In genomic region chr13:46776636-46777305, GRCm38 (mm10) we compare ENCODE assay signal across 11 mouse cellular contexts. TPM values are rescaled to one million over a fixed set of nuclear protein-coding genes. Genes with fewer than 3 reads are reported as not detected.
DNase-seq lines count a peak whose midpoint lies in the region; ATAC-seq and TF ChIP-seq lines count a peak whose summit lies in the region.
"Had no signal": no experiment of that assay in that cellular context is flagged by ENCODE, and none has a peak within 500 bp of the region (broad histone marks: within the 10 kb centered on the region; RNA-seq: fewer than 3 reads in every experiment).

No protein-coding gene starts in this region.

- no peaks in the 10 kb centered on the region for H3K9me3 ChIP-seq in megakaryocyte, embryonic 14.5 days
- H3K9me3 ChIP-seq in stomach, postnatal 0 days (ENCODE audit: control insufficient read depth, low read length) = no peaks in the 10 kb centered on the region

- peak; percentile 83 for DNase-seq in gastrocnemius, adult 18-20 months (ENCODE audit: low spot score)
- DNase-seq in gastrocnemius, postnatal 4 days (ENCODE audit: low spot score in 2 of 2) = no peak
- peak; percentile 69 for DNase-seq in kidney, postnatal 10 days
- DNase-seq in stomach, postnatal 0 days (ENCODE audit: low spot score) = peak; percentile 25
- DNase-seq in ovary, adult 18-20 months (ENCODE audit: low spot score) = no peak
- no peak for DNase-seq in spleen, adult 12 weeks (ENCODE audit: low spot score)

- peaks cover 52% of the 10 kb centered on the region for H3K4me1 ChIP-seq in megakaryocyte, embryonic 14.5 days
- H3K4me1 ChIP-seq in stomach, postnatal 0 days (replicated peaks; ENCODE audit: control insufficient read depth, insufficient read depth) = no peaks in the 10 kb centered on the region

- no peak for ATAC-seq in megakaryocyte, adult 5-6 weeks (ENCODE audit: poor library complexity, severe bottlenecking)
- ATAC-seq in stomach, postnatal 0 days (ENCODE audit: low FRiP score, low TSS enrichment) = peak; percentile 8; the same call in 1 of the 2 replicates
- ATAC-seq: hindbrain, embryonic 16.5 days had no signal

- H3K4me3 ChIP-seq in megakaryocyte, embryonic 14.5 days (replicated peaks) = peak overlapping the region; percentile 25
- no peak overlapping the region for H3K4me3 ChIP-seq in stomach, postnatal 0 days (ENCODE audit: low read depth, low read length)
- H3K4me3 ChIP-seq: heart, embryonic 12.5 days had no signal

- no peak for TF ChIP-seq EP300 in stomach, postnatal 0 days (optimal IDR thresholded peaks at IDR 0.05)

- H3K27ac ChIP-seq in stomach, postnatal 0 days (replicated peaks) = no peak overlapping the region
- H3K27ac ChIP-seq: macrophage had no signal

- H3K36me3 ChIP-seq in megakaryocyte, embryonic 14.5 days (replicated peaks; ENCODE audit: low read length) = peaks cover 72% of the 10 kb centered on the region
- H3K36me3 ChIP-seq in stomach, postnatal 0 days (ENCODE audit: control insufficient read depth, insufficient read depth, low read length) = peaks cover 9% of the 10 kb centered on the region

- no peaks in the 10 kb centered on the region for H3K27me3 ChIP-seq in megakaryocyte, embryonic 14.5 days (replicated peaks)
- no peaks in the 10 kb centered on the region for H3K27me3 ChIP-seq in stomach, postnatal 0 days (ENCODE audit: control insufficient read depth, insufficient read depth, low read length)
- H3K27me3 ChIP-seq: heart, embryonic 12.5 days had no signal

- WGBS in stomach, postnatal 0 days = 49% methylated on average over 14 of the region's 14 CpGs

- TF ChIP-seq CTCF in stomach, postnatal 0 days (IDR thresholded peaks at IDR 0.05; ENCODE audit: low read depth) = no peak

- H3K4me2 ChIP-seq in stomach, postnatal 0 days (replicated peaks; ENCODE audit: low read depth) = no peak overlapping the region
- H3K4me2 ChIP-seq: heart, embryonic 12.5 days had no signal

- H3K9ac ChIP-seq in stomach, postnatal 0 days (ENCODE audit: low read length) = no peak overlapping the region
- H3K9ac ChIP-seq: heart, embryonic 12.5 days had no signal

RNA-seq across cellular contexts. Expression of gene Nup153, which starts 49.0 kb away (rescaled TPM):
- total RNA-seq in gastrocnemius, adult 18-20 months (2021) = 10 to 100 TPM; 40.1 to 41.3 TPM
- 10 to 100 TPM; 51.6 to 66.3 TPM for total RNA-seq in gastrocnemius, postnatal 4 days (2021)
- polyA plus RNA-seq in megakaryocyte, embryonic 14.5 days (2012; ENCODE audit: insufficient read depth, low replicate concordance) = 0.53 and 2.4 TPM in 2 replicates
- 63.5 and 86.7 TPM in 2 replicates for total RNA-seq in megakaryocyte, adult 5-6 weeks (2015)
- total RNA-seq in megakaryocyte, adult 5-6 weeks (2017) = 52.0 and 57.3 TPM in 2 replicates
- polyA plus RNA-seq in stomach, postnatal 0 days (2015; fragmentation: Nextera tagmentation; extraction: Ambion mirVana) = 7.0 and 7.6 TPM in 2 replicates

Comparison
In these comparisons a context has a peak if more than half of its experiments do, and no peak if none do; other contexts are left out.
1. DNase-seq: peak in gastrocnemius, adult 18-20 months (single experiment), kidney, postnatal 10 days (single experiment) and stomach, postnatal 0 days (single experiment); none in gastrocnemius, postnatal 4 days (0 of 2), ovary, adult 18-20 months (single experiment) and spleen, adult 12 weeks (single experiment).